Mouse (Mus musculus) stomach, embryonic 15.5 days (tissue): Measurements from ENCODE around the gene Patl1. TPM values are rescaled to one million over a fixed set of nuclear protein-coding genes. Genes with fewer than 3 reads are reported as not detected.
A peak's percentile ranks its signal among the peaks of the same experiment; 100 is the strongest.
"Not testable (repeated sequence)": the region's sequence is repeated elsewhere in the genome, so short reads cannot be mapped to it uniquely, and the experiment has no call there.

Experiments used
- ATAC-seq: fragments of 200-750 bp; cut with Nextera tagmentation; 2 replicates; pipeline ENCODE4 v1.8.0; 2017; ENCODE audit warnings: low read depth, moderate number of reproducible peaks, moderate TSS enrichment; ENCODE audit not compliant: insufficient read depth, low FRiP score
- H3K27ac ChIP-seq: fragments of 300-500 bp; sonication (generic); 2 replicates; pipeline ENCODE4 v1.5.1; 2015; ENCODE audit warnings: mild to moderate bottlenecking, inconsistent platforms
- H3K27me3 ChIP-seq: fragments of 300-500 bp; sonication (generic); replicated peaks from 2 replicates; pipeline ENCODE4 v1.6.1; 2015; ENCODE audit warnings: inconsistent platforms
- H3K36me3 ChIP-seq: fragments of 300-500 bp; sonication (generic); 2 replicates; pipeline ENCODE4 v1.6.1; 2015; ENCODE audit warnings: inconsistent platforms
- H3K4me1 ChIP-seq: fragments of 300-500 bp; sonication (generic); 2 replicates; pipeline ENCODE4 v1.6.1; 2015; ENCODE audit warnings: inconsistent platforms
- H3K4me2 ChIP-seq: fragments of 300-500 bp; sonication (generic); 2 replicates; pipeline ENCODE4 v1.6.1; 2015; ENCODE audit warnings: mild to moderate bottlenecking, inconsistent platforms
- H3K4me3 ChIP-seq: fragments of 300-500 bp; sonication (generic); replicated peaks from 2 replicates; pipeline ENCODE4 v1.5.1; 2015; ENCODE audit warnings: inconsistent platforms
- H3K9ac ChIP-seq: fragments of 300-500 bp; sonication (generic); 2 replicates; pipeline ENCODE4 v1.6.1; 2015; ENCODE audit warnings: inconsistent platforms
- H3K9me3 ChIP-seq: fragments of 300-500 bp; sonication (generic); 2 replicates; pipeline ENCODE4 v1.6.1; 2016; ENCODE audit warnings: inconsistent platforms
- WGBS: fragments of 180-500 bp; shearing (Covaris S2); methylation state at CpG from one replicate; pipeline ENCODE4 v1.1.7; 2015; 5-methylcytosine and 5-hydroxymethylcytosine counted together
- polyA plus RNA-seq: library from polyadenylated mRNA; unstranded; fragments of >200 nt; fragmentation: Nextera tagmentation; extraction: Ambion mirVana; gene quantifications from 2 replicates; pipeline ENCODE4 v1.2.1, GENCODE M21; 2015

Patl1 gene
- polyA plus RNA-seq: 14.7 and 16.4 TPM in 2 replicates

GRCm38 (mm10) chr19:11912037-11912532, at the start of gene Patl1:
Patl1 (plus strand) TSS chr19:11912399.
- peak within 1 kb of the TSS; percentile 83 for H3K27ac ChIP-seq
- H3K9ac ChIP-seq: peak within 1 kb of the TSS; percentile 53
- peak within 1 kb of the TSS; percentile 64 for H3K4me3 ChIP-seq
- H3K9me3 ChIP-seq: no peaks in the 10 kb centered on the region
- no peaks in the 10 kb centered on the region for H3K27me3 ChIP-seq
- peaks cover 8% of the 10 kb centered on the region; the same call in 1 of the 2 replicates for H3K36me3 ChIP-seq
- H3K4me2 ChIP-seq: peak within 1 kb of the TSS; percentile 75
- peaks cover 8% of the 10 kb centered on the region for H3K4me1 ChIP-seq
- ATAC-seq: peak; percentile 96
- WGBS: under 1% methylated on average over 45 of the region's 53 CpGs

- 69% methylated on average over 2 of the region's 2 CpGs for WGBS
- H3K36me3 ChIP-seq: no peaks in the 10 kb centered on the region
- no peak overlapping the region for H3K9ac ChIP-seq
- no peaks in the 10 kb centered on the region for H3K9me3 ChIP-seq
- no peak overlapping the region for H3K4me3 ChIP-seq
- ATAC-seq: no peak
- no peak overlapping the region for H3K27ac ChIP-seq
- H3K27me3 ChIP-seq: no peaks in the 10 kb centered on the region
- no peak overlapping the region for H3K4me2 ChIP-seq
- no peaks in the 10 kb centered on the region for H3K4me1 ChIP-seq
These were observed 44.4 kb upstream of the Patl1 start for GRCm38 (mm10) chr19:11867837-11868236.

GRCm38 (mm10) chr19:11875006-11875405, 37.2 kb upstream of the Patl1 start, which contains the start of gene Olfr1419:
Olfr1419 (minus strand) TSS chr19:11875106.
- no peaks in the 10 kb centered on the region for H3K9me3 ChIP-seq

GRCm38 (mm10) chr19:11878404-11878803, 33.8 kb upstream of the Patl1 start:
- not testable (repeated sequence) for H3K4me1 ChIP-seq, H3K27me3 ChIP-seq, H3K9ac ChIP-seq, H3K9me3 ChIP-seq, ATAC-seq, H3K4me3 ChIP-seq, H3K27ac ChIP-seq, H3K36me3 ChIP-seq
- H3K4me2 ChIP-seq: peak overlapping the region; percentile 8; the same call in 1 of the 2 replicates
- 56% methylated on average over 22 of the region's 22 CpGs for WGBS

More at GRCm38 (mm10) chr19:11875006-11875405, 37.2 kb upstream of the Patl1 start, which contains the start of gene Olfr1419:
- H3K27me3 ChIP-seq: no peaks in the 10 kb centered on the region
- 32% methylated on average over 1 of the region's 1 CpGs for WGBS
- no peak within 1 kb of the TSS for H3K9ac ChIP-seq
- no peaks in the 10 kb centered on the region for H3K36me3 ChIP-seq
- ATAC-seq: no peak
- no peaks in the 10 kb centered on the region for H3K4me1 ChIP-seq
- no peak within 1 kb of the TSS for H3K4me2 ChIP-seq
- H3K4me3 ChIP-seq: no peak within 1 kb of the TSS
- no peak within 1 kb of the TSS for H3K27ac ChIP-seq

- no peaks in the 10 kb centered on the region for H3K9me3 ChIP-seq
- H3K9ac ChIP-seq: no peak within 1 kb of the TSS
- no peak within 1 kb of the TSS for H3K4me3 ChIP-seq
- H3K4me2 ChIP-seq: no peak within 1 kb of the TSS
- no peaks in the 10 kb centered on the region for H3K27me3 ChIP-seq
- 41% methylated on average over 1 of the region's 1 CpGs for WGBS
- no peaks in the 10 kb centered on the region for H3K4me1 ChIP-seq
- no peaks in the 10 kb centered on the region for H3K36me3 ChIP-seq
- H3K27ac ChIP-seq: no peak within 1 kb of the TSS
- no peak for ATAC-seq
These were observed 25.9 kb upstream of the Patl1 start, which contains the start of gene Olfr1420 for GRCm38 (mm10) chr19:11886265-11886664. Olfr1420 (plus strand) TSS chr19:11886565.

- no peaks in the 10 kb centered on the region for H3K27me3 ChIP-seq
- peak overlapping the region; percentile 64 for H3K4me3 ChIP-seq
- WGBS: 80% methylated on average over 5 of the region's 5 CpGs
- no peak overlapping the region for H3K9ac ChIP-seq
- H3K4me2 ChIP-seq: peak overlapping the region; percentile 75; the same call in 1 of the 2 replicates
- H3K9me3 ChIP-seq: no peaks in the 10 kb centered on the region
- H3K36me3 ChIP-seq: 0 out of 2 replicates have a peak, but pooled peaks cover 6% of the 10 kb centered on the region
- no peak overlapping the region for H3K27ac ChIP-seq
- no peak for ATAC-seq
- H3K4me1 ChIP-seq: peaks cover 8% of the 10 kb centered on the region
These were observed 1.2 kb upstream of the Patl1 start for GRCm38 (mm10) chr19:11911021-11911420.

GRCm38 (mm10) chr19:11911603-11912002, 596 bp upstream of the Patl1 start:
- 5% methylated on average over 17 of the region's 17 CpGs for WGBS
- H3K9me3 ChIP-seq: no peaks in the 10 kb centered on the region
- H3K27ac ChIP-seq: peak overlapping the region; percentile 70
- peak overlapping the region; percentile 64 for H3K4me3 ChIP-seq
- peak; percentile 37; the same call in 1 of the 2 replicates for ATAC-seq
- H3K27me3 ChIP-seq: no peaks in the 10 kb centered on the region
- H3K4me1 ChIP-seq: peaks cover 8% of the 10 kb centered on the region
- peak overlapping the region; percentile 75 for H3K4me2 ChIP-seq
- H3K9ac ChIP-seq: peak overlapping the region; percentile 40; the same call in 1 of the 2 replicates
- H3K36me3 ChIP-seq: 0 out of 2 replicates have a peak, but pooled peaks cover 6% of the 10 kb centered on the region

GRCm38 (mm10) chr19:11912533-11913121, 428 bp downstream of the Patl1 start:
- no peaks in the 10 kb centered on the region for H3K27me3 ChIP-seq
- peaks cover 11% of the 10 kb centered on the region; the same call in 1 of the 2 replicates for H3K36me3 ChIP-seq
- H3K9ac ChIP-seq: peak overlapping the region; percentile 53
- H3K27ac ChIP-seq: peak overlapping the region; percentile 83
- H3K4me2 ChIP-seq: peak overlapping the region; percentile 71
- ATAC-seq: peak; percentile 36
- H3K9me3 ChIP-seq: no peaks in the 10 kb centered on the region
- WGBS: under 1% methylated on average over 47 of the region's 54 CpGs
- peaks cover 8% of the 10 kb centered on the region for H3K4me1 ChIP-seq
- peak overlapping the region; percentile 64 for H3K4me3 ChIP-seq

GRCm38 (mm10) chr19:11915804-11916203, 3.6 kb downstream of the Patl1 start:
- no peak overlapping the region for H3K4me2 ChIP-seq
- H3K4me1 ChIP-seq: peaks cover 8% of the 10 kb centered on the region
- no peak overlapping the region for H3K4me3 ChIP-seq
- no peaks in the 10 kb centered on the region for H3K27me3 ChIP-seq
- H3K27ac ChIP-seq: no peak overlapping the region
- H3K36me3 ChIP-seq: peaks cover 16% of the 10 kb centered on the region; the same call in 1 of the 2 replicates
- no peaks in the 10 kb centered on the region for H3K9me3 ChIP-seq
- 21% methylated on average over 2 of the region's 2 CpGs for WGBS
- no peak for ATAC-seq
- H3K9ac ChIP-seq: no peak overlapping the region

GRCm38 (mm10) chr19:11922068-11922467, 9.9 kb downstream of the Patl1 start:
- no peaks in the 10 kb centered on the region for H3K9me3 ChIP-seq
- H3K36me3 ChIP-seq: peaks cover 39% of the 10 kb centered on the region
- H3K4me3 ChIP-seq: no peak overlapping the region
- no peaks in the 10 kb centered on the region for H3K4me1 ChIP-seq
- H3K27ac ChIP-seq: no peak overlapping the region
- H3K27me3 ChIP-seq: no peaks in the 10 kb centered on the region
- no peak overlapping the region for H3K4me2 ChIP-seq
- no peak for ATAC-seq
- 93% methylated on average over 1 of the region's 1 CpGs for WGBS
- H3K9ac ChIP-seq: no peak overlapping the region

GRCm38 (mm10) chr19:11922515-11922914, 10.3 kb downstream of the Patl1 start:
- not testable (repeated sequence) for ATAC-seq, H3K9ac ChIP-seq, H3K27me3 ChIP-seq, H3K4me3 ChIP-seq, H3K9me3 ChIP-seq, H3K27ac ChIP-seq, H3K4me1 ChIP-seq, H3K4me2 ChIP-seq
- H3K36me3 ChIP-seq: peaks cover 35% of the 10 kb centered on the region
- 95% methylated on average over 2 of the region's 2 CpGs for WGBS

GRCm38 (mm10) chr19:11926380-11926779, 14.2 kb downstream of the Patl1 start:
- no peak overlapping the region for H3K4me3 ChIP-seq
- no peak overlapping the region for H3K4me2 ChIP-seq
- peaks cover 37% of the 10 kb centered on the region for H3K36me3 ChIP-seq
- no peak for ATAC-seq
- no peak overlapping the region for H3K27ac ChIP-seq
- no peaks in the 10 kb centered on the region for H3K27me3 ChIP-seq
- no peaks in the 10 kb centered on the region for H3K4me1 ChIP-seq
- H3K9me3 ChIP-seq: no peaks in the 10 kb centered on the region
- H3K9ac ChIP-seq: no peak overlapping the region
- WGBS: 92% methylated on average over 2 of the region's 2 CpGs
